Mouse (Mus musculus) heart, adult 2 months (tissue): ENCODE measurements at regions not wholly inside any gene's neighbourhood (a gene's known extent, or its start where the extent isn't known, plus 50 kb on each side); places are given as distances from the start of the nearest gene placed in this dataset.

ENCODE experiments used
- CTCF ChIP-seq: fragments of 200-600 bp; IDR thresholded peaks from 2 replicates; pipeline ENCODE4 v1.8.1; 2022; ENCODE audit warnings: antibody characterized with exemption, mild to moderate bottlenecking, moderate library complexity
- EP300 ChIP-seq: fragments of 200-500 bp; IDR thresholded peaks from 2 replicates; pipeline ENCODE4 v1.6.1; 2011; ENCODE audit warnings: low read depth, low read length, control low read depth; ENCODE audit not compliant: insufficient read depth
- POLR2A ChIP-seq: fragments of 200-500 bp; IDR thresholded peaks from 2 replicates; pipeline ENCODE4 v1.6.1; 2011; ENCODE audit warnings: mild to moderate bottlenecking, low read depth, low read length, control low read depth; ENCODE audit not compliant: insufficient read depth

DNA sequence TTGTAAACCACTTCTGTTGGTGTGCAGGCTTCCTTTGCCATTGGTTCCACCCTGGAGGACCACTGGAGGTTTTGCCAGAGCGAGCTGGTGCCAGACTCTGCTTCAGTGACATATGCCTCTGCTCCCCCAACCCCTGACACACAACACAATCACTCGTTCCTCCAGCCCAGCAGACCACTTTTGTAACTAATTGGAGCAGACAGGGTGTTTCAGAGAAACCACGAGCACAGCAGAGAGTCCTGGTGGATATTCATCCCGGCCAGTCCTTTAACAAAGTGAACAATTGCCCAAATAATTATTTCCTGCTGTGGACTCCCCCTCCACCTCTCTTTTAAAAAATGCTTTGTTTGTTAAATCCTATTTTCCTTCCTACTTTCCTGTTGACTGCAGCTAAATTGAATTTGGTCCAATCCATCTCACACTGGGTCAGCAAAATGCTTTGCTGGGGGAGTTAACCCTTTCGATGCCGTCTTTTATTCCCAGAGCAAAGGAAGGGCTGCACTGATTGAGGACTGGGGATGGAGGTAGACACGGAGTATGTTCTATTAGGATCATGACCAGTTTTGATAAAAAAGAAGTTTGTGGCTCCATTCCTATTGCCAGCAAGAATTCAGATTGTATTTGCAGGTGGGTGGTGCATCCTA, 211.4 kb upstream of the Bmper start:
- TF ChIP-seq CTCF (no peak), EP300 (no peak), POLR2A (no peak)
